8 mouse cellular contexts compared by ENCODE assay signal in the genomic region with DNA sequence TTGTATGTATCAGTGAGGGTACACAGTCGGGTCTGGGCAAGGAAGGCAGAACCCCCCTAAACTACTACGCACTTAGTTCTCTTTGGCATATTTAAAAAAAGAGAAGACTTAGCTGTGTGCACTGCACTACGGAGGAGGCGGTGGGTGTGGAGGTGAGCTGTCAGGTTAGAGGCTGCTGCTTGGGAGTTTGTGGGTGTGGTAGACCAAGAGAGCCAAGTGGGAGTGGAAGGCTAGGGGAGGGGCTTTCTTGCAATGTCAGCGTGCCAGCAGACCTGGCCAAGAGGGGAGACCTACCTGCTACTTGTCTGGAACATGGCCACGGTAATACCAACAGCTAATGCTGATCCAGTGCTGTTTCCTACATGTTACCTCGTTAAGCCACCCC. TPM values are rescaled to one million over a fixed set of nuclear protein-coding genes. Genes with fewer than 3 reads are reported as not detected.
DNase-seq lines count a peak whose midpoint lies in the region; ATAC-seq and TF ChIP-seq lines count a peak whose summit lies in the region.
"Had no signal": no experiment of that assay in that cellular context is flagged by ENCODE, and none has a peak within 500 bp of the region (broad histone marks: within the 10 kb centered on the region; RNA-seq: fewer than 3 reads in every experiment).

No protein-coding gene starts in this region.

- peak overlapping the region; percentile 97 for H3K4me2 ChIP-seq in intestine, embryonic 16.5 days (ENCODE audit: low read depth, low read length)
- peak overlapping the region; percentile 66 for H3K4me2 ChIP-seq in lung, postnatal 0 days (replicated peaks; ENCODE audit: low read depth, low read length)
- H3K4me2 ChIP-seq in stomach, embryonic 16.5 days (ENCODE audit: low read depth, low read length), result peak overlapping the region; percentile 80

- peak overlapping the region; percentile 88 for H3K4me3 ChIP-seq in E14TG2a.4 (replicated peaks; ENCODE audit: low read length)
- peak overlapping the region; percentile 91; the same call in 1 of the 2 replicates for H3K4me3 ChIP-seq in cortical plate, adult 2 months (ENCODE audit: insufficient read depth, low read length)
- peak overlapping the region; percentile 62; the same call in 1 of the 2 replicates for H3K4me3 ChIP-seq in intestine, embryonic 16.5 days (ENCODE audit: low read length)
- peak overlapping the region; percentile 35 for H3K4me3 ChIP-seq in lung, postnatal 0 days (ENCODE audit: low read depth, low read length)
- H3K4me3 ChIP-seq in stomach, embryonic 16.5 days (replicated peaks; ENCODE audit: low read length), result peak overlapping the region; percentile 51

- peaks cover 29% of the 10 kb centered on the region for H3K4me1 ChIP-seq in E14TG2a.4 (replicated peaks; ENCODE audit: low read depth, low read length)
- H3K4me1 ChIP-seq in cortical plate, adult 2 months (ENCODE audit: control insufficient read depth, insufficient read depth, low read length), result peaks cover 1% of the 10 kb centered on the region; the same call in 1 of the 2 replicates
- H3K4me1 ChIP-seq in intestine, embryonic 16.5 days (ENCODE audit: control insufficient read depth, insufficient read depth, low read length), result peaks cover 8% of the 10 kb centered on the region
- no peaks in the 10 kb centered on the region for H3K4me1 ChIP-seq in lung, postnatal 0 days (ENCODE audit: insufficient read depth, low read depth, low read length)
- peaks cover 5% of the 10 kb centered on the region; the same call in 1 of the 2 replicates for H3K4me1 ChIP-seq in stomach, embryonic 16.5 days (ENCODE audit: control insufficient read depth, insufficient read depth, low read length)

- H3K9me3 ChIP-seq in E14TG2a.4 (ENCODE audit: low read length), result no peaks in the 10 kb centered on the region
- no peaks in the 10 kb centered on the region for H3K9me3 ChIP-seq in intestine, embryonic 16.5 days (ENCODE audit: control insufficient read depth, low read length)
- no peaks in the 10 kb centered on the region for H3K9me3 ChIP-seq in lung, postnatal 0 days (ENCODE audit: low read length)
- no peaks in the 10 kb centered on the region for H3K9me3 ChIP-seq in stomach, embryonic 16.5 days (replicated peaks; ENCODE audit: control insufficient read depth, low read length)
- H3K9me3 ChIP-seq: megakaryocyte, embryonic 14.5 days had no signal

- H3K27me3 ChIP-seq in E14TG2a.4 (ENCODE audit: insufficient read depth, low read length), result peaks cover 57% of the 10 kb centered on the region
- H3K27me3 ChIP-seq in intestine, embryonic 16.5 days (replicated peaks; ENCODE audit: control insufficient read depth, insufficient read depth, low read length), result 0 out of 2 replicates have a peak, but pooled peaks cover 16% of the 10 kb centered on the region
- peaks cover 5% of the 10 kb centered on the region; the same call in 1 of the 2 replicates for H3K27me3 ChIP-seq in lung, postnatal 0 days (replicated peaks; ENCODE audit: insufficient read depth, low read length)
- H3K27me3 ChIP-seq in stomach, embryonic 16.5 days (ENCODE audit: control insufficient read depth, insufficient read depth, low read length), result peaks cover 8% of the 10 kb centered on the region; the same call in 1 of the 2 replicates

- H3K36me3 ChIP-seq in E14TG2a.4 (ENCODE audit: insufficient read depth, low read length), result no peaks in the 10 kb centered on the region
- no peaks in the 10 kb centered on the region for H3K36me3 ChIP-seq in intestine, embryonic 16.5 days (ENCODE audit: control insufficient read depth, insufficient read depth, low read length)
- no peaks in the 10 kb centered on the region for H3K36me3 ChIP-seq in lung, postnatal 0 days (ENCODE audit: insufficient read depth, low read length)
- no peaks in the 10 kb centered on the region for H3K36me3 ChIP-seq in stomach, embryonic 16.5 days (ENCODE audit: control insufficient read depth, insufficient read depth, low read length)

- no peak for TF ChIP-seq POLR2A in cortical plate, adult 2 months (IDR thresholded peaks at IDR 0.05; ENCODE audit: extremely low read depth, insufficient read depth, low read length)

- TF ChIP-seq CTCF in E14TG2a.4 (conservative IDR thresholded peaks at IDR 0.05; ENCODE audit: low read length), result no peak
- TF ChIP-seq CTCF in cortical plate, adult 2 months (IDR thresholded peaks at IDR 0.05; ENCODE audit: extremely low read depth, insufficient read depth, low read length), result no peak
- no peak for TF ChIP-seq CTCF in lung, postnatal 0 days (IDR thresholded peaks at IDR 0.05)

- no peak for TF ChIP-seq EP300 in lung, postnatal 0 days (IDR thresholded peaks at IDR 0.05)

- H3K9ac ChIP-seq in intestine, embryonic 16.5 days (ENCODE audit: low read depth, low read length), result no peak overlapping the region
- H3K9ac ChIP-seq in lung, postnatal 0 days (replicated peaks; ENCODE audit: low read depth), result no peak overlapping the region
- peak overlapping the region; percentile 69 for H3K9ac ChIP-seq in stomach, embryonic 16.5 days (ENCODE audit: low read length)

- H3K27ac ChIP-seq in cortical plate, adult 2 months (ENCODE audit: insufficient read depth, low read length), result no peak overlapping the region
- H3K27ac ChIP-seq in intestine, embryonic 16.5 days (ENCODE audit: low read length), result no peak overlapping the region
- no peak overlapping the region for H3K27ac ChIP-seq in lung, postnatal 0 days (ENCODE audit: low read length)
- H3K27ac ChIP-seq in stomach, embryonic 16.5 days (ENCODE audit: low read length), result no peak overlapping the region

- ATAC-seq in intestine, embryonic 16.5 days, result peak; percentile 76
- peak; percentile 65 for ATAC-seq in lung, postnatal 0 days
- peak; percentile 77; the same call in 1 of the 2 replicates for ATAC-seq in stomach, embryonic 16.5 days (ENCODE audit: insufficient read depth, low FRiP score)

- 27% methylated on average over 7 of the region's 7 CpGs for WGBS in intestine, embryonic 16.5 days
- WGBS in lung, postnatal 0 days, result 26% methylated on average over 7 of the region's 7 CpGs
- 25% methylated on average over 7 of the region's 7 CpGs for WGBS in stomach, embryonic 16.5 days

- peak; percentile 51 for DNase-seq in lung, postnatal 0 days (ENCODE audit: low spot score)
- no peak for DNase-seq in layer of hippocampus, postnatal 36 days
- DNase-seq in gastrocnemius, adult 8-10 months (ENCODE audit: low spot score in 2 of 2), result no peak

RNA-seq across cellular contexts. Expression of a gene that starts 0.4 kb away (rescaled TPM):
- polyA plus RNA-seq in cortical plate, adult 2 months (2012; rRNA removed), result 194 and 204 TPM in 2 replicates
- polyA plus RNA-seq in intestine, embryonic 16.5 days (2015; fragmentation: Nextera tagmentation; extraction: Ambion mirVana), result 0.84 and 0.87 TPM in 2 replicates
- 0.30 and 0.31 TPM in 2 replicates for polyA plus RNA-seq in lung, postnatal 0 days (2015; fragmentation: Nextera tagmentation; extraction: Ambion mirVana)
- 2.6 and 2.9 TPM in 2 replicates for polyA plus RNA-seq in stomach, embryonic 16.5 days (2015; fragmentation: Nextera tagmentation; extraction: Ambion mirVana)
- total RNA-seq in layer of hippocampus, postnatal 36 days (2021), result 100 to 1,000 TPM; 360 to 401 TPM
- total RNA-seq in gastrocnemius, adult 8-10 months (2022), result under 1 TPM in 1 of 4 experiments, not detected in 3; 0.10 TPM

Comparison
In these comparisons a context has a peak if more than half of its experiments do, and no peak if none do; other contexts are left out.
1. H3K4me3 ChIP-seq: peak in every context shown above with its lines; median percentile 91 in cortical plate, adult 2 months; 88 in E14TG2a.4; 62 in intestine, embryonic 16.5 days; 51 in stomach, embryonic 16.5 days; 35 in lung, postnatal 0 days.
2. RNA of a gene that starts 0.4 kb away (polyA plus RNA-seq): 194 to 204 TPM in cortical plate, adult 2 months; 2.6 to 2.9 TPM in stomach, embryonic 16.5 days, 0.84 to 0.87 TPM in intestine, embryonic 16.5 days and 0.30 to 0.31 TPM in lung, postnatal 0 days; every median in the first group is over 10 times any median in the second.
3. Peak in every context shown above with its lines, with median percentiles within 50 percentile points of each other: ATAC-seq and H3K4me2 ChIP-seq.